Mouse (Mus musculus) heart, postnatal 0 days (tissue): ENCODE data around the gene Dmd. TPM values are rescaled to one million over a fixed set of nuclear protein-coding genes. Genes with fewer than 3 reads are reported as not detected.

Experiments used
- ATAC-seq: fragments of 200-750 bp; cut with Nextera tagmentation; 2 replicates; pipeline ENCODE4 v1.8.0; 2017; ENCODE audit warnings: low read depth, moderate number of reproducible peaks, moderate library complexity; ENCODE audit not compliant: insufficient read depth
- DNase-seq: peaks from one replicate; pipeline ENCODE4 v3.0.0-alpha.2; 2016; ENCODE audit warnings: low spot score
- H3K27ac ChIP-seq: fragments of 300-500 bp; sonication (generic); 2 replicates; pipeline ENCODE4 v1.5.1; 2014; ENCODE audit warnings: low read depth, mild to moderate bottlenecking
- H3K27me3 ChIP-seq: fragments of 300-500 bp; sonication (generic); 2 replicates; pipeline ENCODE4 v1.6.1; 2014; ENCODE audit warnings: low read length, mixed read lengths; ENCODE audit not compliant: control insufficient read depth, insufficient read depth
- H3K36me3 ChIP-seq: fragments of 300-500 bp; sonication (generic); replicated peaks from 2 replicates; pipeline ENCODE4 v1.6.1; 2014; ENCODE audit warnings: low read length, mixed read lengths; ENCODE audit not compliant: control insufficient read depth, insufficient read depth
- H3K4me1 ChIP-seq: fragments of 300-500 bp; sonication (generic); 2 replicates; pipeline ENCODE4 v1.6.1; 2014; ENCODE audit warnings: antibody characterized with exemption; ENCODE audit not compliant: control insufficient read depth, insufficient read depth
- H3K4me2 ChIP-seq: fragments of 300-500 bp; sonication (generic); 2 replicates; pipeline ENCODE4 v1.6.1; 2014; ENCODE audit warnings: low read depth, mild to moderate bottlenecking, low read length, moderate library complexity
- H3K4me3 ChIP-seq: fragments of 300-500 bp; sonication (generic); 2 replicates; pipeline ENCODE4 v1.5.1; 2014; ENCODE audit warnings: low read depth, low read length
- H3K9ac ChIP-seq: fragments of 300-500 bp; sonication (generic); replicated peaks from 2 replicates; pipeline ENCODE4 v1.6.1; 2014; ENCODE audit warnings: low read depth, low read length, mixed read lengths
- H3K9me3 ChIP-seq: fragments of 300-500 bp; sonication (generic); replicated peaks from 2 replicates; pipeline ENCODE4 v1.6.1; 2016; ENCODE audit warnings: low read length; ENCODE audit not compliant: control insufficient read depth
- CTCF ChIP-seq: IDR thresholded peaks from 2 replicates; pipeline ENCODE4 v1.5.1; 2016; ENCODE audit warnings: antibody characterized with exemption, control low read depth, low read depth
- EP300 ChIP-seq: IDR thresholded peaks from 2 replicates; pipeline ENCODE4 v1.6.1; 2016; ENCODE audit warnings: antibody characterized with exemption, low read depth
- WGBS: fragments of 180-500 bp; shearing (Covaris S2); extraction: QIAGEN DNeasy Blood & Tissue Kit; methylation state at CpG from one replicate; pipeline ENCODE4 v1.1.7; 2014; 5-methylcytosine and 5-hydroxymethylcytosine counted together
- polyA plus RNA-seq: library from polyadenylated mRNA; unstranded; fragments of >200 nt; fragmentation: Nextera tagmentation; extraction: Ambion mirVana; gene quantifications from 2 replicates; pipeline ENCODE4 v1.2.1, GENCODE M21; 2015
- total RNA-seq: library from RNA; depleted of rRNA; stranded (reverse); fragments of >200 nt; gene quantifications from 2 replicates; pipeline ENCODE4 v1.2.3, GENCODE M21; 2014; ENCODE audit warnings: low replicate concordance

Dmd gene
- total and polyA plus RNA-seq, 2 experiments from 2014 or later, result 25.6 to 85.8 TPM

DNA sequence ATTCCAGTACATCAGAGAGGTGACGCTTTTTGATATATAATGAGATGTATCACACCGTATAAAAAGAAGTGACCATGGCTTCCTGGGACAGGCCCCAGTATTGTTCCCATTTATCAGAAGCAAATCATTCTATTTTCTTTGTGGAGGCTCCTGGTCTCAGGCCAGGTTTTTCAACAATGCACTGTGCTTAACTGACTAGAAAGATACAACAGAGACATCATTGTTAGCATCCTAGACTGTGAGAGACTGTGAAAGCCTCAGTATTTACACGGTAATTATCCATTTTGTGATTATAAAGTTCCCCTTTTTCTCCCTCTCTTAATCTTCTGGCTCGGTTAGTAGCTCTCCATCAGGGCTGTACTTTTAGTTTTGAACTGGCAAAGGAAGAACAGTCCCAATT is 1487.9 kb downstream of the Dmd start:
- H3K9ac ChIP-seq, result no peak overlapping the region
- no peaks in the 10 kb centered on the region for H3K27me3 ChIP-seq
- 64% methylated on average over 4 of the region's 4 CpGs for WGBS
- DNase-seq (no peak), ATAC-seq (no peak)
- no peaks in the 10 kb centered on the region for H3K4me1 ChIP-seq
- H3K36me3 ChIP-seq, result no peaks in the 10 kb centered on the region
- no peak overlapping the region for H3K4me2 ChIP-seq
- H3K9me3 ChIP-seq, result no peaks in the 10 kb centered on the region
- no peak overlapping the region for H3K4me3 ChIP-seq
- TF ChIP-seq EP300 (no peak), CTCF (no peak)
- H3K27ac ChIP-seq, result no peak overlapping the region

DNA sequence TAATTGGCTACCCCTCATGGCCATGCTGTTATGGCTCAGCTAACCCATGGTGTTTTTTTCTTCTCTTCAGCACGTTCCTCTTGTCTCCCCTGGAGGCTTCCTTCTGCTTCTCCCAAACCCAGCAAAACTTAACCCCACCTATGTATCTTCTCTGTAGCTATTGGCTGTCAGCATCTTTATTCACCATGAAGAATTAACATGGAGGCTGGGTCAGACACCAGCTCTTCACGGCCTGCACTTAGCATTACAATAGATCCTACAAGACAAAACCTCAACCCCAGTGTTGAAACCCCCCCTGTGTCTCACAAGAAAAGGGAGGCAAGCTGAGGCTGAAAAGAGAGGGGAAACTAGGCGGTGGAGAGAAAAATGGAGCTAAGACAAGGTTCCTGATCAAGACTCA is 1494.3 kb downstream of the Dmd start:
- no peak overlapping the region for H3K4me2 ChIP-seq
- no peaks in the 10 kb centered on the region for H3K36me3 ChIP-seq
- H3K4me1 ChIP-seq, result no peaks in the 10 kb centered on the region
- H3K27me3 ChIP-seq, result no peaks in the 10 kb centered on the region
- no peak for DNase-seq
- no peak overlapping the region for H3K27ac ChIP-seq
- no peak for TF ChIP-seq EP300
- TF ChIP-seq CTCF, result no peak
- no peak overlapping the region for H3K4me3 ChIP-seq
- ATAC-seq, result no peak
- WGBS, result 64% methylated on average over 3 of the region's 3 CpGs
- no peak overlapping the region for H3K9ac ChIP-seq
- no peaks in the 10 kb centered on the region for H3K9me3 ChIP-seq

DNA sequence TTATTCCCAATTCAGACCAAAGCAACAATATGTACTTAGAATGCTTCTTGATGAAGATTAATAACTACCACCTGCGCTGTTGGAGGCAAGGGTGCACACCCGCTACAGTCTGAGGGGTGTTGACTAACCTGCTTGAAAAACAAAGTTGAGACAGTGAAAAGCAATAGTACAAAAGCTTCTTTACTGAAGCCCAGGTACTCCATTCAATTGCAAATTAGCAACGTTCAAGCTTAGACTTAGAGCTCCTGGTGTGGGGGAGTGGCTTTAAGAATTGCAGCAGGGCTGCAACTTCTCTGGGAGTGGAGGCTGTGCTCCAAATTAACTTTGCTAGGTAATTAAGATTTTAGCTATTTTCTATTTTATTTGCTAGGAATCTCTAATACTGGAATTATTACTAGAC is 1495.3 kb downstream of the Dmd start:
- Histone ChIP-seq H3K4me1 (no peaks in the 10 kb centered on the region), H3K4me2 (no peak overlapping the region), H3K9me3 (no peaks in the 10 kb centered on the region), H3K27me3 (no peaks in the 10 kb centered on the region), H3K4me3 (no peak overlapping the region), H3K36me3 (no peaks in the 10 kb centered on the region), H3K27ac (no peak overlapping the region), H3K9ac (no peak overlapping the region)
- no peak for TF ChIP-seq EP300
- DNase-seq (no peak), ATAC-seq (no peak)
- WGBS, result 59% methylated on average over 3 of the region's 3 CpGs

DNA sequence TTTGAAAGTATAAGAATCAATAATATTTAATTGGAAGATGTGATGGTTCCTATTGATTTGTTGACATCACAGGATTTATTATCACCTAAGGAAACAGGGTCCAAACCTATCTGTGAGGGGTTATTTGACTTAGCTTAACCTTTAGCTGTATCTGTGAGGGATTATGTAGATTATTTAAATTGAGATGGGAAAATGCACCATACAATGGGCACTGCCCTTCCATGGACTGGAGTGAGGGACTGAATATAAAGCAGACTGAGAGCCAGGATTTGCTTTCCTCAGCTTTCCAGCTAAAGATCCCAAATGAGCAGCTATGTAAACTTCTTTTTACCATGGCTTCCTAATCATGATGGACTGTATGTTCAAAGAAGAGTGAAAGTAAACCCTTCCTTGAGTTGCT is 1496.0 kb downstream of the Dmd start:
- TF ChIP-seq CTCF (no peak), EP300 (no peak)
- Histone ChIP-seq H3K27me3 (no peaks in the 10 kb centered on the region), H3K4me3 (no peak overlapping the region), H3K9me3 (no peaks in the 10 kb centered on the region), H3K36me3 (no peaks in the 10 kb centered on the region), H3K4me1 (no peaks in the 10 kb centered on the region), H3K4me2 (no peak overlapping the region), H3K27ac (no peak overlapping the region), H3K9ac (no peak overlapping the region)
- DNase-seq, result no peak
- ATAC-seq, result no peak

DNA sequence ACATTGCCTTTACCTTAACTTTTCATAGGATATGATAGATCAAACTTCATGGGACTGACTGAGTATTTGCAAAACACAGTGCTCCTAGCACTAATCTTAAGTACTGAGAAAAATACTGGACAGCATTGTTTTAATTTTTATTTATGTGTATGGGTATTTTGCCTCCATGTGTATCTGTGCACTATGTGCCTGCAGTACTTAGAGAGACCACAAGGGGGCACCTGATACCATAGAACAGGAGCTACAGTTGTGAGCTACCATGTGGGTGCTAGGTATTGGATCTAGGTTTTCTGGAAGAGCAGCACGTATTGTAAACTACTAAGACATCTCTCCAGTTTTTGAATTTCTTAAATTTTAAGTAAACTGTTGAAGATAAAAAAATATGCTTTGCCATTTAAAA is 1505.8 kb downstream of the Dmd start:
- Histone ChIP-seq H3K4me1 (no peaks in the 10 kb centered on the region), H3K27me3 (no peaks in the 10 kb centered on the region), H3K27ac (no peak overlapping the region), H3K36me3 (no peaks in the 10 kb centered on the region), H3K9ac (no peak overlapping the region), H3K4me3 (no peak overlapping the region), H3K4me2 (no peak overlapping the region), H3K9me3 (no peaks in the 10 kb centered on the region)
- TF ChIP-seq EP300 (no peak), CTCF (peak; percentile 35)
- ATAC-seq, result no peak
- no peak for DNase-seq
- WGBS, result 87% methylated on average over 1 of the region's 1 CpGs

DNA sequence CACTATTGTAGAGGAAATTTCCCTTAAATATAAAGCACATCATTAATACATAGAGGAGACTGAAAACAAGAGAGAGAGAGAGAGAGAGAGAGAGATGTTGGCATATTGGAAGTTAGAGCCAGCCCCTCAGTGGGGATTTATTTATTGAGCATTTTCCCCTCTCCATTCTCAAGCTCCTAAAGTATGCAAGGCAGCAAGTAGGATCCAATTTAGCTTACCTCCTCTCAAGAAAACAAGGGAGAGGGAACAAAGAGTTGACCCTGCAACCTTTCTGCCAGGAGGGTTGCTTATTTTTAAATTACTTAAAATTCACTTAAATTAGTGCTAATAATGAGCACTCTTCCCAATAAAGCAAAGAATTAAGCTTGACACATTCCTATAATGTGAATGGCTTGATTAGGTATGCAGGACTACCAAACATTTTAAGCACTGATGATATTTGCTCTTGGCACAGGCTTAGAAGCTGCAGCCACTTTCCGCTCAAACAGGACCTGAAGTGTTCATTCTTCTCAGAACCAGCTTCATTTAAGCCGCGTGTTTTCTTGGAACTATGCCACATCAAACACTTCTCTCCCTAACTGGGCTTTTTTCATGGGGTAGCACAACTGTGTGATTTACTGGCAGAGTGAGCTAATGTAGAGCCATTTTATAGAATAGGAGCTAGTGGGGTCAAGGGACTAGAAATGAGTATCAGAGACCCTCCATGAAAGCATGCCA is 1566.1 kb downstream of the Dmd start:
- H3K27ac ChIP-seq, result no peak overlapping the region
- no peaks in the 10 kb centered on the region for H3K27me3 ChIP-seq
- DNase-seq, result no peak
- H3K9me3 ChIP-seq, result no peaks in the 10 kb centered on the region
- 61% methylated on average over 3 of the region's 3 CpGs for WGBS
- H3K9ac ChIP-seq, result no peak overlapping the region
- no peak overlapping the region for H3K4me2 ChIP-seq
- ATAC-seq, result no peak
- no peaks in the 10 kb centered on the region for H3K4me1 ChIP-seq
- no peak overlapping the region for H3K4me3 ChIP-seq
- no peaks in the 10 kb centered on the region for H3K36me3 ChIP-seq
- TF ChIP-seq EP300 (no peak), CTCF (no peak)
